Mouse (Mus musculus) hindbrain, embryonic 10.5 days (tissue): ENCODE data around the gene Gatb. TPM values are rescaled to one million over a fixed set of nuclear protein-coding genes. Genes with fewer than 3 reads are reported as not detected.

Experiments used
- DNase-seq: peaks from one replicate; pipeline ENCODE4 v3.0.0-alpha.2; 2017; ENCODE audit warnings: low spot score
- H3K27ac ChIP-seq: fragments of 300-500 bp; sonication (generic); 2 replicates; pipeline ENCODE4 v1.5.1; 2016; ENCODE audit warnings: mild to moderate bottlenecking, moderate library complexity
- H3K27me3 ChIP-seq: fragments of 300-500 bp; sonication (generic); 2 replicates; pipeline ENCODE4 v1.6.1; 2016; ENCODE audit warnings: mild to moderate bottlenecking; ENCODE audit not compliant: poor library complexity, insufficient read depth, severe bottlenecking
- H3K36me3 ChIP-seq: fragments of 300-500 bp; sonication (generic); 2 replicates; pipeline ENCODE4 v1.6.1; 2016; ENCODE audit warnings: mild to moderate bottlenecking, moderate library complexity
- H3K4me1 ChIP-seq: fragments of 300-500 bp; sonication (generic); replicated peaks from 2 replicates; pipeline ENCODE4 v1.6.1; 2016; ENCODE audit warnings: mild to moderate bottlenecking
- H3K4me3 ChIP-seq: fragments of 300-500 bp; sonication (generic); 2 replicates; pipeline ENCODE4 v1.5.1; 2016; ENCODE audit warnings: mild to moderate bottlenecking, moderate library complexity
- H3K9me3 ChIP-seq: fragments of 300-500 bp; sonication (generic); 2 replicates; pipeline ENCODE4 v1.6.1; 2016; ENCODE audit warnings: mild to moderate bottlenecking, moderate library complexity
- WGBS: fragments of 180-500 bp; shearing (Covaris S2); methylation state at CpG from one replicate; pipeline ENCODE4 v1.1.7; 2016; 5-methylcytosine and 5-hydroxymethylcytosine counted together
- polyA plus RNA-seq: library from polyadenylated mRNA; unstranded; fragments of >200 nt; fragmentation: Nextera tagmentation; extraction: Ambion mirVana; gene quantifications from 2 replicates; pipeline ENCODE4 v1.2.1, GENCODE M21; 2016

The Gatb gene
- polyA plus RNA-seq, 1 experiment from 2014 or later: 23.2 TPM

DNA sequence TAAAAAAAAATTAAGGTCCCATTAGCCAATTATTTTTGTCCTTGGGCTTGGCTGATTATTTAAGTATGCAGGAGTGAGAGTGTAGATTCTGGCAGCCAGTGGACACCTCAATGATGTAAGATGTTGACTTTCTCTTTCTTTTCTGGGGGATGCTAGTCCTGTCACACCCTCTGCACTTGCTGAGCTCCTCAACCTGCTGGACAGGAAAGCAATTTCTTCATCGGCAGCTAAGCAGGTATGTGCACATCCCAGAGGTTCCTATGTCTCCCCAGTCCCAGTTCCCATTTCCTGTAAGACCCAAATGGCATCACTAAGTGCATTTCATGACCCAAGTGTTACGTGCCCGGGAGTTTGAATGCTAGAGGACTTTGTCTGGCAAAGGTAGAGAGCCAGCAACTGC lies 70.9 kb downstream of the Gatb start:
- DNase-seq: no peak
- Histone ChIP-seq H3K27me3 (no peaks in the 10 kb centered on the region), H3K27ac (no peak overlapping the region), H3K9me3 (no peaks in the 10 kb centered on the region), H3K36me3 (peaks cover 14% of the 10 kb centered on the region), H3K4me3 (no peak overlapping the region), H3K4me1 (no peaks in the 10 kb centered on the region)
- WGBS: 93% methylated on average over 3 of the region's 3 CpGs

DNA sequence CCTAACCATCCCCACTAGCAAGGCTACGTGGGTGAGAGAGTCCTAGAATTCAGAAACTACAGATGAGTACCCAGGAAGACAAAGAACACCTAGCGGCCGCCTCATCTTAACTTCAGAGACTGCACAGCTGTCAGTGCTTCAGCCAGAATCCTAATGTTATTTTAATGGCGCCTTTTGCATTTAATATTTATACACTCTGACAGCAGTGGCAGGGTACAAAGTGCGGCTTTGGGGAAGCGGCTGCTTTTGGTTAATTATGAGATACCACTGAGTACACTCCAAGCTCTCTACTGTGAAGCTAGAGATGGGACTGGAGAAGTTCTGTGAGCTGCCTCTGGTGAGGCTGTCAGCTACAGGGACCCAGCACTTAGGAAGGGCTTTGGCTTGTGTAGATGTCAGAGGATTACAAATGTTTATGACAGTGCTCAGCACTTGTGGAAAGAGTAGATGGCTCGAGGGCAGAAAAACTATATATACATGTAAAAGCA lies 71.6 kb downstream of the Gatb start:
- Histone ChIP-seq H3K4me1 (no peaks in the 10 kb centered on the region), H3K4me3 (no peak overlapping the region), H3K36me3 (peaks cover 14% of the 10 kb centered on the region), H3K27me3 (no peaks in the 10 kb centered on the region), H3K9me3 (no peaks in the 10 kb centered on the region), H3K27ac (no peak overlapping the region)
- DNase-seq: no peak
- 90% methylated on average over 7 of the region's 7 CpGs for WGBS

DNA sequence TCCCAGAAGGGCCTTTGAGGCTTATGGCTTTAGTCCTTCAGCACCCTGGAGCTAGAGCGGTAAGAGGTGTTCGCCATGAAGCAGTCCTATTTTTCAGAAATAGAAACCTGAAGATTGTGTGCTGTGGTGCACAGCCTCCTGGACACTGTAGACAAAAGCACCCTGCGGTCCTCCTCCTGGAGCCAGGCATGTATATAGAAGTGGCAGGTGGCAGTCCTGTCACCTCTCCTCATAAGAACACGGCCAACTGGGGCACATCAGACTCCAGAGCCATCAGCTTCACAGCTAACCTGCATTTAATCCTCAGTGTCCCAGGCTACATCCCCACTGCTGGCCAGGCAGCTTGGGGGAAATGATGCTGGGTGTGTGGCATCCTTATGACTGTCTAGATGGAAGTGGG lies 75.3 kb downstream of the Gatb start:
- DNase-seq: no peak
- H3K27ac ChIP-seq: no peak overlapping the region
- WGBS: 87% methylated on average over 4 of the region's 4 CpGs
- no peaks in the 10 kb centered on the region for H3K4me1 ChIP-seq
- H3K36me3 ChIP-seq: peaks cover 18% of the 10 kb centered on the region
- no peaks in the 10 kb centered on the region for H3K27me3 ChIP-seq
- no peak overlapping the region for H3K4me3 ChIP-seq
- H3K9me3 ChIP-seq: no peaks in the 10 kb centered on the region

DNA sequence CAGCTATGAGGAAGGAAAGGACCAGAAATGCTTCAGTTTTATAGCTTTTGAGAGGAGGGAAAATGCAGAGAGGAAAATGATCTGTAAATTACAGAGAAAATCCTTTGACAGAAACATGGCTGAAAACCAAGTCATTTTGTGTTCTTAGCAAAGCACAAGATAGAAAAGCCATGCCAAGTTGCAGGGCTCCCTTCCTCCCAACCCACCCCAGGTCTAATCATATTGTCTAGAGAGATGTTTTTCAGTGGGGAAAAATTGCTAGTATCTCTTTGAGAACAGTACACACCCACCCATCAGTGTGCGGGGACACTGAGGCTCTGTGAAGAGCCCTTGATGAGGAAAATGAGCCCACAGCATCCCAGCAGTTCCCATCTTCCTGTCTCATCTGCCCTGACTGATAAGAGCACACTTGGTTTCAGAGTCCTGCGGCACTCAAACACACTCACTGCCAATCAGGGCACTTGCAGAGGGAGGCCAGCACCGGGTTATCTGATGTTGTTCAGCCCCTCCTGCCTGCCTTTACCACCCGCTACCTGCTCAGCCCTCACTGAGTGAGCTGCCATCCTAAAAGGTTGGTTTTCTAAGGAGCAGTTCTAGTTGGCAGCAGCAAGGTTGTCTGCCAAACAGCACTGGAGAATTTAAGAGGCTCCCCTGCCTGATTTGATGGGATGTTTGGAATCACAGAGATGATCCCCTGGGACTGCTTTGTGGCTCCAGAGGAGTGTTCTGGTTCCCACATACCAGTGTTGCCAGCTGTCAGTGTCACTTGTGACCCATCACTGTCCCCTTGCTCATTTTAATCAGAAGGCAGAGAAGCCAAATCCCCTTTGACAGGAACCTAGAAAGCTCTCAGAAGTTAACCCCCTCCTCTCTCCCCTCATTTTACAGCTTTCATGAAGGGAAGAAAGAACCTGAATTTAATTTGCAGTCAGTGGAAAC lies 79.1 kb downstream of the Gatb start:
- Histone ChIP-seq H3K9me3 (no peaks in the 10 kb centered on the region), H3K4me1 (no peaks in the 10 kb centered on the region), H3K4me3 (no peak overlapping the region), H3K27ac (no peak overlapping the region), H3K27me3 (no peaks in the 10 kb centered on the region), H3K36me3 (peaks cover 17% of the 10 kb centered on the region)
- DNase-seq: no peak
- 81% methylated on average over 4 of the region's 4 CpGs for WGBS

DNA sequence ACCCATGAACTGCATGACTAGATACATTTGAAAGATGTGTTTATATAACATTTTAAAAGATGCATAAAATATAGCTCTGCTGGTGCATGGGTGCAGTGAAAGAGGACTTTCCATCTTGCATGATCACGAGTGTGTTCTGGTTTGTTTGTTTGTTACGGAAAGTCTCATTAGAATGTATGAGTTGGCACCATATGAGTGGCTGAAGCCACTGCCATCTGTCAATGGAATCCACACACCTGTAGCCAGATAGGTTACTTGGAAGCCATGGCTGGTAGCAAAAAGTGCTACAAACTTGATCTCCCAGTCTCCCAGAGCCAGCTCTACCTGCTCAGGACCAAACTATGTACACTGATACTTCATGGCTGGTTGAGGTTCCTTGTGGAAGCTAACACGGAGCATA lies 81.6 kb downstream of the Gatb start:
- DNase-seq: no peak
- WGBS: 95% methylated on average over 3 of the region's 3 CpGs
- no peak overlapping the region for H3K27ac ChIP-seq
- H3K4me3 ChIP-seq: no peak overlapping the region
- H3K36me3 ChIP-seq: peaks cover 13% of the 10 kb centered on the region
- H3K27me3 ChIP-seq: no peaks in the 10 kb centered on the region
- no peaks in the 10 kb centered on the region for H3K4me1 ChIP-seq
- no peaks in the 10 kb centered on the region for H3K9me3 ChIP-seq

DNA sequence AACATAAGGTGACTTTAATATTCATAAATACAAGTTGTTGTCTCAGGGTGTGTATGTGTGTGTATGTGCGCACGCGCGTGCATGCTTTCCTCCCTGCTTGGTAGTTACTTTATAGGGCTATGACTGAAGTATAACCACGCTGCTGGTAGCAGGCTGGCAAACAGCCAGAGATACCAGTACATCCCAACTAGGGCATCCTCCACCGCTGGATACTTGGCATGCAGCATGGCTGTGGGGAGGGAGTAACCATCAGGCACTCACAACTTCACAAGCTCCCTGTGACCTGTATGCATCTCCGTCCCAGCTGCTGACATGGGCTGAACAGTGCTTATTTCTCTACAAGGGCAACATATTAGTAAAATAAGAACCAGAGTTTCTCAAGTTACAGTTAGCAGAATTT lies 85.8 kb downstream of the Gatb start:
- Histone ChIP-seq H3K36me3 (peaks cover 7% of the 10 kb centered on the region), H3K27me3 (no peaks in the 10 kb centered on the region), H3K27ac (no peak overlapping the region), H3K4me3 (no peak overlapping the region), H3K9me3 (no peaks in the 10 kb centered on the region), H3K4me1 (peaks cover 4% of the 10 kb centered on the region)
- no peak for DNase-seq
- WGBS: 92% methylated on average over 7 of the region's 7 CpGs

DNA sequence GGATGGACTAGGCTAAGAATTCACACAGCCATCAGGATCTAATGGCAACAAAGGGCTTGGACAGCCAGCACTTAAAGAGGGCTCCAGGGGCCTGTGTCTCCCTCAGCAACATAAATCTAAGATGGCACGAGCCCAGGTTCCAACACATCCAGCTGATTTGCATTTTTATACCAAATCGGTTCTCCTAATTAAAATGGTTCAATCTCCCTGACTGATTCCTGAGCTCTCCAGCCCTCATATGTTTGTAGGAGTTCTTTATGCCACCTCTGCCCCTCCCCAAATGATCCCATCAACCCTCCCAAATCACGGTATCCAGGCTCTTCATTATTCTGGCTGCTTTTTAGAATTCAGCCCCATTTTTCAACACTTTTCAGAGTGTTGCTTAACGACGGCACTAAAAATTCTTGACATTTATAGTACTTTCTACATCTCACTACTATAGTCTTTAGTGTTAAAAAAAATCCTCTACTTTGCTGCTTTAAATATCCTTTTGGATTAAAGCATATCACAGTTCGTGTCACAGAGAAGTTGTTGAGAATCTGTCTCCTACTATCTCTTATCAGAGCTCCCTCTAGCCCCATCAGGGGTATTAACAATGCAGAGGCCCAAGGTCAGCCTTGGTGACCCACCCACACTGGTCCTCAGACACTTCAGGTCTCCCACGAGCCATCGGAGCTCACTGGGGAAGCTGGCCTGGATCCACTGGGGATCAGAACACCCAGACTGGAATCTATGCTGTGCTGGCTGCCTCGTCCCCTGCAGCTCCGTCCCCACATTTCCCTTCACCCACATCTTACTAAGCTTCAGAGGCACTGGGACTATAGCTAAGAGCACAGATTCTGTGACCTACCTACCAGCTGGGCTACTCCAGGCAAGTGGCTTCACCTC lies 88.3 kb downstream of the Gatb start:
- H3K4me1 ChIP-seq: peaks cover 4% of the 10 kb centered on the region
- WGBS: 87% methylated on average over 10 of the region's 10 CpGs
- no peak overlapping the region for H3K27ac ChIP-seq
- no peaks in the 10 kb centered on the region for H3K36me3 ChIP-seq
- no peak for DNase-seq
- H3K27me3 ChIP-seq: no peaks in the 10 kb centered on the region
- no peaks in the 10 kb centered on the region for H3K9me3 ChIP-seq
- no peak overlapping the region for H3K4me3 ChIP-seq

DNA sequence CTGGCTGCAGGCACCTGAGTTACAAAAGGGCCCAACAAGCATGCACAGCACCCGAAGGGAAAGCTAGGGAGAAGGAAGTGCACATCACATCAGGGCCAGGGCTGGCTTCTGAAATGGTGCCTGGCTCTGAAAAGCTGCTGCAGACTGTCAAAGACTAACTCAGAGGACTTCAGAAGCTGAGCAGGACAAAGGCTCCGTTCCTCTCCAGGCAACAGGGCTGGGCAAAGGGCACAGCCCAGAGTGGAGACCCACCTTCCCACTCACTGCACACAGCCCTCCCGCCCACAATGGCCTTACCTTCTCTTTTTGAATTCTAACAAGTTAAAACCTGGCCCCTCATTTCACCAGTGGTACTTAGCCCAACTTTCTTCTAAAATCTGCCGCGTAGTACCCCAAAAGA lies 89.9 kb downstream of the Gatb start:
- H3K27me3 ChIP-seq: no peaks in the 10 kb centered on the region
- peaks cover 4% of the 10 kb centered on the region for H3K4me1 ChIP-seq
- DNase-seq: no peak
- no peaks in the 10 kb centered on the region for H3K36me3 ChIP-seq
- H3K4me3 ChIP-seq: no peak overlapping the region
- H3K27ac ChIP-seq: no peak overlapping the region
- 71% methylated on average over 5 of the region's 5 CpGs for WGBS
- H3K9me3 ChIP-seq: no peaks in the 10 kb centered on the region

DNA sequence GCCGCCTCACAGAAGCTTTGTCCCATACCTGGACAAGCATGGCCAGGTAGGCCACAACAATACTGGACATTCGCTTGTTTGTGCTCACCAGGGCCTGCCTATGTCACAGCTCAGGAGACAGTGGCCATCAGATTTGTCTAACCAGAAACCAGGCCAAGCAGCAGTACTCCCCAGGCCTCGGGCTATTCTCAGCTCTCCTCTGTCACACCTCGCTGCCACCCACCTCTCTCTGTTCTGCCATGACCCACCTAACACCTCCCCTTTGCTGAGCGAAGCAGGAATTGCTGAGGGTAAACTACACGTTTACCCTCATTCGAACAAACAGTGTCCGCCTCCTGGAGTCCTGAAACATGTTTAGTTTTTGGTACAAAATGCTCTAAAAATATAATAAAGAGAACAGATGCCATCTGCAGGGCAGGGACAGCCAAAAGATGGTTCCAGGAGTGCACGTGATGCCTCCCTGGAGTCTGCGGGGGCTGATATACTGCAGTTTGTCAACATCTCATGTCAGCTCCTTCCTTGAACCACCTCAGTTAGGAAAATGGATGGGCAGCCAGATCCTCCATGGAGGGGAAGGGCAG lies 90.8 kb downstream of the Gatb start:
- 85% methylated on average over 10 of the region's 10 CpGs for WGBS
- H3K27me3 ChIP-seq: no peaks in the 10 kb centered on the region

DNA sequence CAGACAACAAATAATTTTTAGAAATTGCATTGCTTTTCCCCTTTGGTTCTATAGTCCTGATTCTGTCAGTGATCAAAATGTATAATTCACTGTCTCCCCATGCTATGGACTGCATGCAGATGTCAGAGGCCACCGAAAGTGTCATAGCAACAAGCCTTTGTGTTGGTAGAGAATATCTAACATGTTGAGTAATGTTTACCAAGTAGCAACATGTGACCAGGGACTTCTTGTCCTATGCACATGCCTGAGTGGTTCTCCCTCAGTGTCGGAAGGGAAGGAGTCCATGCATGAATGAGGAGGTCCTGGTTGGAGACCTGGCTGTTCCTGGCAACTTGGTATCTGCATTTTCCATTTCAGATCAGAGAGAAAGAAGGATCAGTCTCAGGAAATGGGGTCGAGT lies 92.2 kb downstream of the Gatb start:
- Histone ChIP-seq H3K27ac (no peak overlapping the region), H3K36me3 (no peaks in the 10 kb centered on the region), H3K27me3 (no peaks in the 10 kb centered on the region), H3K4me1 (peaks cover 4% of the 10 kb centered on the region), H3K4me3 (no peak overlapping the region), H3K9me3 (no peaks in the 10 kb centered on the region)
- no peak for DNase-seq
- WGBS: 69% methylated on average over 3 of the region's 3 CpGs

More for the DNA sequence above, 90.8 kb downstream of the Gatb start:
- Histone ChIP-seq H3K36me3 (no peaks in the 10 kb centered on the region), H3K27ac (no peak overlapping the region), H3K4me3 (no peak overlapping the region), H3K4me1 (peaks cover 4% of the 10 kb centered on the region), H3K9me3 (no peaks in the 10 kb centered on the region)
- DNase-seq: no peak

DNA sequence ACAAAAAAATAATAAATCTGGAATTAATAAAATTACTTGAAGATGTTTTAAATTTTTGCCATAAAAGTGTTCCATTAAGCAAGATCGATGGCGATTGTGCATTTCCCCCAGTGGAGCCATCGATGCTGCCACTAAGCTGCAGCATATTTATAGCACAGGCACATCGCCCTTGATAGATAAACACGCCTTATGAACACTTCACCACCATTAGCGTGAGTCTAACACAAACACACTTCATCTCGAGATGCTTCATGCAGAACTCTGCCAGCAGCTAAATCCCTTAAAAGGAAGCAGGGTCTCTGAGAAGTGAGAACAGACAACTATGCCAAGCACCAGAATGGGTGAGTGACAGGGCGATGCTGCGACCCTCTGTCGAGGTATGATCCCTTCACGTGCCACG lies 92.8 kb downstream of the Gatb start:
- WGBS: 91% methylated on average over 12 of the region's 12 CpGs
- peaks cover 4% of the 10 kb centered on the region for H3K4me1 ChIP-seq
- no peak for DNase-seq
- H3K9me3 ChIP-seq: no peaks in the 10 kb centered on the region
- H3K27me3 ChIP-seq: no peaks in the 10 kb centered on the region
- H3K36me3 ChIP-seq: no peaks in the 10 kb centered on the region
- no peak overlapping the region for H3K27ac ChIP-seq
- H3K4me3 ChIP-seq: no peak overlapping the region

DNA sequence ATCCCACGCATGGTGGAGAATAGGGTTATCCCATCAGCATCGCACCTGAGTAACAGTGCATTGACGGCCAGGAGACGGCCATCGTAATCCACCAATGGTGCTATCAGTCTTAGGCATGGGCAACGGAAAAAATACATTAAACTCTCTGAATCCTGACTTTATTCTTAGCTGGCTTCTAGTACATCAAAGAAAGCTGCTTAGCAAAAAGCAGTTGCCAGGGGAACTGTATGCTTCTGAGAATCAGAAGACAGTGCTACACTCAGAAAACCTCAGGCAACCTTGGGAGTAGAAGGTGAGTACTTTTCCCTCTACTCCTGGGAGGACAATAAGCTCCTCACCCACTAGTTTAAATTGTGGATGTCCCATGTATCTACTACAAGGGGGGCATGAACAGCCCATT lies 93.8 kb downstream of the Gatb start:
- H3K9me3 ChIP-seq: no peaks in the 10 kb centered on the region
- H3K27me3 ChIP-seq: no peaks in the 10 kb centered on the region

More for the DNA sequence above, 93.8 kb downstream of the Gatb start:
- peaks cover 4% of the 10 kb centered on the region for H3K4me1 ChIP-seq
- no peaks in the 10 kb centered on the region for H3K36me3 ChIP-seq
- no peak for DNase-seq
- 94% methylated on average over 6 of the region's 6 CpGs for WGBS
- H3K27ac ChIP-seq: no peak overlapping the region
- H3K4me3 ChIP-seq: no peak overlapping the region
